Mouse (Mus musculus): Measurements from ENCODE around the gene C1ra. TPM values are rescaled to one million over a fixed set of nuclear protein-coding genes. Genes with fewer than 3 reads are reported as not detected.
A peak's percentile ranks its signal among the peaks of the same experiment; 100 is the strongest.

C1ra gene
- polyA plus RNA-seq, 1 experiment from 2014 or later = 2.8 TPM

- Histone ChIP-seq H3K36me3 (ENCODE audit: control insufficient read depth, insufficient read depth, low read length) (no peaks in the 10 kb centered on the region), H3K27me3 (replicated peaks; ENCODE audit: control insufficient read depth, insufficient read depth, low read length) (no peaks in the 10 kb centered on the region), H3K9me3 (ENCODE audit: control insufficient read depth, low read length) (no peaks in the 10 kb centered on the region), H3K9ac (ENCODE audit: low read depth, low read length) (no peak within 1 kb of the TSS), H3K4me2 (no peak within 1 kb of the TSS), H3K4me3 (ENCODE audit: low read depth, low read length) (no peak within 1 kb of the TSS), H3K4me1 (replicated peaks; ENCODE audit: control insufficient read depth, insufficient read depth, low read length) (no peaks in the 10 kb centered on the region), H3K27ac (ENCODE audit: low read depth, low read length) (no peak within 1 kb of the TSS)
- no peak for ATAC-seq (replicated peaks; ENCODE audit: low FRiP score)
- DNase-seq (ENCODE audit: low spot score) = peak; percentile 49
- 2% methylated on average over 8 of the region's 8 CpGs for WGBS
These were observed 57.8 kb downstream of the C1ra start, which contains the start of gene C1rb for GRCm38 (mm10) chr6:124570026-124570425. Gene C1rb, plus strand, starts transcription at chr6:124570294.

Other genes with a start within 250 kb of the C1ra start
- not detected in 2 replicates for gene Cd163, start 207.7 kb upstream of the C1ra start, polyA plus RNA-seq (2014; fragmentation: Nextera tagmentation; extraction: Ambion mirVana)
- 39.6 and 41.2 TPM in 2 replicates for gene Pex5, start 97.3 kb upstream of the C1ra start, polyA plus RNA-seq (2014; fragmentation: Nextera tagmentation; extraction: Ambion mirVana)
- 6.1 and 7.6 TPM in 2 replicates for gene Clstn3, start 47.6 kb upstream of the C1ra start, polyA plus RNA-seq (2014; fragmentation: Nextera tagmentation; extraction: Ambion mirVana)
- 4.1 and 4.4 TPM in 2 replicates for gene C1rl, start 19.3 kb upstream of the C1ra start, polyA plus RNA-seq (2014; fragmentation: Nextera tagmentation; extraction: Ambion mirVana)
- gene C1s1, start 30.0 kb downstream of the C1ra start, polyA plus RNA-seq (2014; fragmentation: Nextera tagmentation; extraction: Ambion mirVana) = 12.0 and 12.7 TPM in 2 replicates
- not detected in 2 replicates for gene C1rb, start 57.9 kb downstream of the C1ra start, polyA plus RNA-seq (2014; fragmentation: Nextera tagmentation; extraction: Ambion mirVana)
- not detected in 2 replicates for gene C1s2, start 123.7 kb downstream of the C1ra start, polyA plus RNA-seq (2014; fragmentation: Nextera tagmentation; extraction: Ambion mirVana)
- gene Lpcat3, start 150.6 kb downstream of the C1ra start, polyA plus RNA-seq (2014; fragmentation: Nextera tagmentation; extraction: Ambion mirVana) = 84.2 and 90.0 TPM in 2 replicates
- 311 and 329 TPM in 2 replicates for gene Emg1, start 199.8 kb downstream of the C1ra start, polyA plus RNA-seq (2014; fragmentation: Nextera tagmentation; extraction: Ambion mirVana)
- gene Phb2, start 199.9 kb downstream of the C1ra start, polyA plus RNA-seq (2014; fragmentation: Nextera tagmentation; extraction: Ambion mirVana) = 640 and 660 TPM in 2 replicates
- gene Ptpn6, start 226.3 kb downstream of the C1ra start, polyA plus RNA-seq (2014; fragmentation: Nextera tagmentation; extraction: Ambion mirVana) = 49.5 and 50.3 TPM in 2 replicates
- gene Grcc10, start 229.0 kb downstream of the C1ra start, polyA plus RNA-seq (2014; fragmentation: Nextera tagmentation; extraction: Ambion mirVana) = 147 and 167 TPM in 2 replicates
- 0.15 TPM in 1 of 2 replicates, not detected in the other for gene Gm45234, start 243.6 kb downstream of the C1ra start, polyA plus RNA-seq (2014; fragmentation: Nextera tagmentation; extraction: Ambion mirVana)
- gene Atn1, start 244.1 kb downstream of the C1ra start, polyA plus RNA-seq (2014; fragmentation: Nextera tagmentation; extraction: Ambion mirVana) = 4.4 and 5.5 TPM in 2 replicates